ENCODE assay signal across 19 mouse cellular contexts in the genomic region with DNA sequence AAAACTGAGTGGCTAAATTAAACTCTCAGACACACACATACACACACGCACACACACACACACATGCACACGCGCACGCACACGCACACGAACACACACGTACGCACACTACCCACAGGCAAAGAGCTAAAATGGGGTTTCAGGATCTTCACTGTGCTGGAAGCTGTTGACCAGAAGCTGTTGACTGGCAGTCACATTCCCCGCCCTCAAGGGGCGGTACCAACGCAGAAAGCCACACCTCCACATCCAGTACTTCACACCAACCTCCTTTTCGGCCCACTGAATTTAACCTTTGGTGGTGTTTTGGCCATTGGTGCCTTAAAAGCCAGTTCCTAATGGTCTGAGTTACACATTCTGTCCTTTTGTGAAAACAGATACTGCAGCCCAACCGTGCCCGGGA. TPM values are rescaled to one million over a fixed set of nuclear protein-coding genes. Genes with fewer than 3 reads are reported as not detected.
A peak's percentile ranks its signal among the peaks of the same experiment; 100 is the strongest.
DNase-seq lines count a peak whose midpoint lies in the region; ATAC-seq lines count a peak whose summit lies in the region.
"Had no signal": no experiment of that assay in that cellular context is flagged by ENCODE, and none has a peak within 500 bp of the region (broad histone marks: within the 10 kb centered on the region; RNA-seq: fewer than 3 reads in every experiment).

No protein-coding gene starts in this region.

- no peak overlapping the region for H3K4me2 ChIP-seq in intestine, embryonic 16.5 days (ENCODE audit: low read depth, low read length)
- H3K4me2 ChIP-seq in intestine, embryonic 15.5 days (replicated peaks): no peak overlapping the region
- no peak overlapping the region for H3K4me2 ChIP-seq in hindbrain, embryonic 16.5 days (ENCODE audit: low read length)
- H3K4me2 ChIP-seq: heart, embryonic 11.5 days; limb, embryonic 15.5 days had no signal

- H3K4me1 ChIP-seq in intestine, embryonic 16.5 days (ENCODE audit: control insufficient read depth, insufficient read depth, low read length): no peaks in the 10 kb centered on the region
- H3K4me1 ChIP-seq in intestine, embryonic 15.5 days (replicated peaks): no peaks in the 10 kb centered on the region
- no peaks in the 10 kb centered on the region for H3K4me1 ChIP-seq in hindbrain, embryonic 16.5 days (ENCODE audit: control insufficient read depth, insufficient read depth, low read depth, low read length)

- H3K27ac ChIP-seq in intestine, embryonic 16.5 days (ENCODE audit: low read length): no peak overlapping the region
- no peak overlapping the region for H3K27ac ChIP-seq in intestine, embryonic 15.5 days
- H3K27ac ChIP-seq in hindbrain, embryonic 16.5 days (ENCODE audit: low read depth, low read length): no peak overlapping the region
- H3K27ac ChIP-seq: limb, embryonic 15.5 days had no signal

- H3K9me3 ChIP-seq in intestine, embryonic 16.5 days (ENCODE audit: control insufficient read depth, low read length): no peaks in the 10 kb centered on the region
- H3K9me3 ChIP-seq in intestine, embryonic 15.5 days: no peaks in the 10 kb centered on the region
- no peaks in the 10 kb centered on the region for H3K9me3 ChIP-seq in hindbrain, embryonic 16.5 days (ENCODE audit: control insufficient read depth, low read length)
- H3K9me3 ChIP-seq: limb, embryonic 15.5 days had no signal

- DNase-seq in lung, postnatal 10 days: peak; percentile 33
- DNase-seq in lung, postnatal 25 days (ENCODE audit: low spot score): no peak
- peak; percentile 11 for DNase-seq in NIH3T3 (ENCODE audit: low read depth)
- DNase-seq: adrenal gland, postnatal 10 days; cerebellum, adult 11-12 months; cerebellum, postnatal 25 days; gastrocnemius, postnatal 14 days; kidney, postnatal 10 days; lung, adult 18-20 months; spleen, adult 18-20 months; thymus, postnatal 25 days had no signal

- WGBS in intestine, embryonic 16.5 days: 74% methylated on average over 14 of the region's 14 CpGs
- 79% methylated on average over 14 of the region's 14 CpGs for whole genome bisulfite sequencing in intestine, embryonic 15.5 days
- WGBS in hindbrain, embryonic 16.5 days: 77% methylated on average over 14 of the region's 14 CpGs

- ATAC-seq in intestine, embryonic 16.5 days: 0 out of 2 replicates have a peak, but pooled peaks have one; percentile 16
- no peak for ATAC-seq in intestine, embryonic 15.5 days
- 0 out of 2 replicates have a peak, but pooled peaks have one; percentile 42 for ATAC-seq in megakaryocyte progenitor cell, adult 5-6 weeks (replicated peaks; ENCODE audit: poor library complexity)
- no peak for ATAC-seq in CD4-positive, CD25-positive, alpha-beta regulatory T cell, adult 4 months
- no peak for ATAC-seq in hindbrain, embryonic 16.5 days
- ATAC-seq: midbrain, embryonic 16.5 days had no signal

- no peak overlapping the region for H3K4me3 ChIP-seq in intestine, embryonic 16.5 days (ENCODE audit: low read length)
- no peak overlapping the region for H3K4me3 ChIP-seq in intestine, embryonic 15.5 days (replicated peaks)
- H3K4me3 ChIP-seq in hindbrain, embryonic 16.5 days (ENCODE audit: low read length): no peak overlapping the region
- H3K4me3 ChIP-seq: limb, embryonic 15.5 days had no signal

- no peaks in the 10 kb centered on the region for H3K27me3 ChIP-seq in intestine, embryonic 16.5 days (replicated peaks; ENCODE audit: control insufficient read depth, insufficient read depth, low read length)
- no peaks in the 10 kb centered on the region for H3K27me3 ChIP-seq in intestine, embryonic 15.5 days (replicated peaks)
- H3K27me3 ChIP-seq in hindbrain, embryonic 16.5 days (replicated peaks; ENCODE audit: control insufficient read depth, insufficient read depth, low read length): no peaks in the 10 kb centered on the region
- H3K27me3 ChIP-seq: limb, embryonic 15.5 days had no signal

- peaks cover 9% of the 10 kb centered on the region; the same call in 1 of the 2 replicates for H3K36me3 ChIP-seq in intestine, embryonic 16.5 days (ENCODE audit: control insufficient read depth, insufficient read depth, low read length)
- H3K36me3 ChIP-seq in intestine, embryonic 15.5 days: peaks cover 14% of the 10 kb centered on the region
- H3K36me3 ChIP-seq in hindbrain, embryonic 16.5 days (ENCODE audit: control insufficient read depth, insufficient read depth, low read length): peaks cover 1% of the 10 kb centered on the region; the same call in 1 of the 2 replicates

- no peak overlapping the region for H3K9ac ChIP-seq in intestine, embryonic 16.5 days (ENCODE audit: low read depth, low read length)
- H3K9ac ChIP-seq in intestine, embryonic 15.5 days: no peak overlapping the region
- H3K9ac ChIP-seq in hindbrain, embryonic 16.5 days (ENCODE audit: low read depth, low read length): no peak overlapping the region
- H3K9ac ChIP-seq: limb, embryonic 15.5 days had no signal

RNA-seq across cellular contexts. Expression of gene Rap2a, which starts 59.3 kb away (rescaled TPM):
- 5.5 and 5.6 TPM in 2 replicates for polyA plus RNA-seq in intestine, embryonic 16.5 days (2015; fragmentation: Nextera tagmentation; extraction: Ambion mirVana)
- polyA plus RNA-seq in intestine, embryonic 15.5 days (2015; fragmentation: Nextera tagmentation; extraction: Ambion mirVana): 19.8 and 20.8 TPM in 2 replicates
- total RNA-seq in megakaryocyte progenitor cell, adult 5-6 weeks (2015): 7.3 and 10.0 TPM in 2 replicates
- total RNA-seq in megakaryocyte progenitor cell, adult 5-6 weeks (2017): 4.7 and 5.5 TPM in 2 replicates
- polyA plus RNA-seq in CD4-positive, CD25-positive, alpha-beta regulatory T cell, adult 4 months (2017; shearing (Covaris generic)): 1 to 10 TPM in 1 of 2 experiments, under 1 TPM in 1; 0.89 to 1.2 TPM
- polyA plus RNA-seq in hindbrain, embryonic 16.5 days (2015; fragmentation: Nextera tagmentation; extraction: Ambion mirVana): 9.8 and 11.9 TPM in 2 replicates

Comparison
In these comparisons a context has a peak if more than half of its experiments do, and no peak if none do; other contexts are left out.
1. ATAC-seq: peak in intestine, embryonic 16.5 days (single experiment) and megakaryocyte progenitor cell, adult 5-6 weeks (single experiment); none in intestine, embryonic 15.5 days (single experiment), CD4-positive, CD25-positive, alpha-beta regulatory T cell, adult 4 months (single experiment) and hindbrain, embryonic 16.5 days (single experiment).